In the genomic region with DNA sequence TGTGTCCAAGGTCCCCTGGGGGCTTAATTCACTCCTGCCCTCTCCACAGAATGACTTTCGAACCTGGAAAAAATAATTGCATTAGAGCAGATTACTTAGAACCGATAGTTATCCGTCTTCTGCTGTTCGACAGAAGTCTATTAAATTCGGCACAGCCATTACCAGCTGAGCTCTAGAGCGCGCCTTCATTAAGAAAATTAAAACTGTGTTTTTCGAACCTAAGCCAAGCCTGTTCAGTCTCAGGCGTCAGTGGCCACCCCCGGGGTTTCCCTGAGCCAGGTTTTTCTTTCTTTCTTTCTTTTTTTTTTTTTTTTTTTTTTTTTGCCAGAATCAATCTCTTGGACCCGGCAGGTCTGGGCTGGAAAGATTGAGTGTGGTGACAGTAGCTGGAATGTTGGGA, we compare ENCODE assay signal across 8 mouse cellular contexts.
DNase-seq lines count a peak whose midpoint lies in the region; ATAC-seq and TF ChIP-seq lines count a peak whose summit lies in the region.

No protein-coding gene starts in this region.

- ATAC-seq in kidney, embryonic 16.5 days (ENCODE audit: low FRiP score, low TSS enrichment) = no peak
- no peak; the same call in 1 of the 2 replicates for ATAC-seq in forebrain, embryonic 11.5 days (replicated peaks; ENCODE audit: low FRiP score)
- ATAC-seq in neural tube, embryonic 14.5 days (ENCODE audit: low read depth) = no peak

- intact Hi-C loops in left cerebral cortex, postnatal 10 days (cut with DNase I) = loop anchor here (5.0 to 10.0 kb wide), 2 partner anchors 587 to 1000 kb away; no protein-coding TSS in a partner anchor

- H3K36me3 ChIP-seq in kidney, embryonic 16.5 days (ENCODE audit: insufficient read depth, low read length) = no peaks in the 10 kb centered on the region
- no peaks in the 10 kb centered on the region for H3K36me3 ChIP-seq in kidney, adult 2 months (ENCODE audit: control insufficient read depth, insufficient read depth, low read length)
- H3K36me3 ChIP-seq in forebrain, embryonic 11.5 days (ENCODE audit: control insufficient read depth, insufficient read depth, low read length) = no peaks in the 10 kb centered on the region
- H3K36me3 ChIP-seq in limb, embryonic 10.5 days = no peaks in the 10 kb centered on the region
- H3K36me3 ChIP-seq in neural tube, embryonic 14.5 days (ENCODE audit: control insufficient read depth, insufficient read depth, low read length) = no peaks in the 10 kb centered on the region

- no peak for DNase-seq in kidney, adult 2 months
- DNase-seq in forebrain, embryonic 11.5 days (ENCODE audit: low spot score) = no peak
- no peak for DNase-seq in limb, embryonic 10.5 days (ENCODE audit: low spot score)
- DNase-seq in adipocyte (ENCODE audit: low spot score) = no peak
- no peak for DNase-seq in left cerebral cortex, postnatal 10 days (ENCODE audit: extremely low spot score in 1 of 2, low spot score in 2 of 2)
- DNase-seq in kidney, adult 9 months = no peak

- 0 out of 2 replicates have a peak, but pooled peaks cover 2% of the 10 kb centered on the region for H3K27me3 ChIP-seq in kidney, embryonic 16.5 days (ENCODE audit: insufficient read depth, low read length)
- peaks cover 5% of the 10 kb centered on the region for H3K27me3 ChIP-seq in kidney, adult 2 months (replicated peaks; ENCODE audit: control insufficient read depth, insufficient read depth, low read length)
- H3K27me3 ChIP-seq in forebrain, embryonic 11.5 days (ENCODE audit: control insufficient read depth, insufficient read depth, low read length) = peaks cover 30% of the 10 kb centered on the region
- peaks cover 59% of the 10 kb centered on the region for H3K27me3 ChIP-seq in limb, embryonic 10.5 days (ENCODE audit: low read depth, poor library complexity, severe bottlenecking)
- 0 out of 2 replicates have a peak, but pooled peaks cover 4% of the 10 kb centered on the region for H3K27me3 ChIP-seq in neural tube, embryonic 14.5 days (ENCODE audit: control insufficient read depth, insufficient read depth, low read length)

- H3K4me3 ChIP-seq in kidney, embryonic 16.5 days (ENCODE audit: low read length) = peak overlapping the region; percentile 28
- no peak overlapping the region for H3K4me3 ChIP-seq in kidney, adult 2 months (ENCODE audit: insufficient read depth, low read depth, low read length)
- peak overlapping the region; percentile 15 for H3K4me3 ChIP-seq in forebrain, embryonic 11.5 days (ENCODE audit: low read depth, low read length)
- H3K4me3 ChIP-seq in limb, embryonic 10.5 days = peak overlapping the region; percentile 46
- H3K4me3 ChIP-seq in neural tube, embryonic 14.5 days (ENCODE audit: low read depth, low read length) = no peak overlapping the region; the same call in 1 of the 2 replicates

- peak overlapping the region; percentile 48; the same call in 1 of the 2 replicates for H3K27ac ChIP-seq in kidney, embryonic 16.5 days (ENCODE audit: low read length)
- H3K27ac ChIP-seq in kidney, adult 2 months (ENCODE audit: insufficient read depth, low read depth, low read length) = no peak overlapping the region
- no peak overlapping the region for H3K27ac ChIP-seq in forebrain, embryonic 11.5 days (ENCODE audit: low read depth, low read length)
- H3K27ac ChIP-seq in limb, embryonic 10.5 days = peak overlapping the region; percentile 63
- H3K27ac ChIP-seq in neural tube, embryonic 14.5 days (ENCODE audit: low read depth, low read length) = peak overlapping the region; percentile 16; the same call in 1 of the 2 replicates

- H3K9ac ChIP-seq in kidney, embryonic 16.5 days (replicated peaks; ENCODE audit: low read length) = peak overlapping the region; percentile 3; the same call in 1 of the 2 replicates
- no peak overlapping the region for H3K9ac ChIP-seq in forebrain, embryonic 11.5 days (ENCODE audit: low read length)
- no peak overlapping the region for H3K9ac ChIP-seq in neural tube, embryonic 14.5 days (replicated peaks; ENCODE audit: low read depth, low read length)

- H3K4me1 ChIP-seq in kidney, embryonic 16.5 days (ENCODE audit: insufficient read depth, low read length) = peaks cover 36% of the 10 kb centered on the region
- no peaks in the 10 kb centered on the region for H3K4me1 ChIP-seq in kidney, adult 2 months (ENCODE audit: control insufficient read depth, insufficient read depth, low read length)
- peaks cover 13% of the 10 kb centered on the region; the same call in 1 of the 2 replicates for H3K4me1 ChIP-seq in forebrain, embryonic 11.5 days (replicated peaks; ENCODE audit: control insufficient read depth, insufficient read depth, low read length)
- H3K4me1 ChIP-seq in limb, embryonic 10.5 days = peaks cover 71% of the 10 kb centered on the region
- H3K4me1 ChIP-seq in neural tube, embryonic 14.5 days (ENCODE audit: control insufficient read depth, insufficient read depth, low read length) = peaks cover 12% of the 10 kb centered on the region; the same call in 1 of the 2 replicates

- no peaks in the 10 kb centered on the region for H3K9me3 ChIP-seq in kidney, embryonic 16.5 days (ENCODE audit: low read length)
- H3K9me3 ChIP-seq in forebrain, embryonic 11.5 days (ENCODE audit: control insufficient read depth, low read length) = no peaks in the 10 kb centered on the region
- H3K9me3 ChIP-seq in limb, embryonic 10.5 days (replicated peaks) = no peaks in the 10 kb centered on the region
- no peaks in the 10 kb centered on the region for H3K9me3 ChIP-seq in neural tube, embryonic 14.5 days (ENCODE audit: control insufficient read depth, low read length)

- peak overlapping the region; percentile 51 for H3K4me2 ChIP-seq in kidney, embryonic 16.5 days (replicated peaks; ENCODE audit: low read depth, low read length)
- H3K4me2 ChIP-seq in forebrain, embryonic 11.5 days (ENCODE audit: low read depth, low read length, severe bottlenecking) = peak overlapping the region; percentile 51; the same call in 1 of the 2 replicates
- H3K4me2 ChIP-seq in neural tube, embryonic 14.5 days (ENCODE audit: low read depth, low read length) = peak overlapping the region; percentile 48

- TF ChIP-seq CTCF in kidney, adult 2 months (conservative IDR thresholded peaks at IDR 0.05; ENCODE audit: insufficient read depth, insufficient read length, low read depth, low read length) = no peak

- 28% methylated on average over 11 of the region's 11 CpGs for WGBS in kidney, embryonic 16.5 days
- 28% methylated on average over 11 of the region's 11 CpGs for WGBS in kidney, adult 2 months
- 14% methylated on average over 11 of the region's 11 CpGs for WGBS in forebrain, embryonic 11.5 days
- WGBS in limb, embryonic 10.5 days = 16% methylated on average over 11 of the region's 11 CpGs
- 9% methylated on average over 11 of the region's 11 CpGs for WGBS in neural tube, embryonic 14.5 days

- no peak for TF ChIP-seq POLR2A in kidney, adult 2 months (IDR thresholded peaks at IDR 0.05; ENCODE audit: low read depth, low read length)

Comparison
In these comparisons a context has a peak if more than half of its experiments do, and no peak if none do; other contexts are left out.
1. H3K27ac ChIP-seq: peak in kidney, embryonic 16.5 days (single experiment), limb, embryonic 10.5 days (single experiment) and neural tube, embryonic 14.5 days (single experiment); none in kidney, adult 2 months (single experiment) and forebrain, embryonic 11.5 days (single experiment).
2. H3K4me3 ChIP-seq: peak in kidney, embryonic 16.5 days (single experiment), forebrain, embryonic 11.5 days (single experiment) and limb, embryonic 10.5 days (single experiment); none in kidney, adult 2 months (single experiment) and neural tube, embryonic 14.5 days (single experiment).
3. Peak in every context shown above with its lines, with median percentiles within 50 percentile points of each other: H3K4me2 ChIP-seq.